9 mouse cellular contexts compared by ENCODE assay signal in the genomic region with DNA sequence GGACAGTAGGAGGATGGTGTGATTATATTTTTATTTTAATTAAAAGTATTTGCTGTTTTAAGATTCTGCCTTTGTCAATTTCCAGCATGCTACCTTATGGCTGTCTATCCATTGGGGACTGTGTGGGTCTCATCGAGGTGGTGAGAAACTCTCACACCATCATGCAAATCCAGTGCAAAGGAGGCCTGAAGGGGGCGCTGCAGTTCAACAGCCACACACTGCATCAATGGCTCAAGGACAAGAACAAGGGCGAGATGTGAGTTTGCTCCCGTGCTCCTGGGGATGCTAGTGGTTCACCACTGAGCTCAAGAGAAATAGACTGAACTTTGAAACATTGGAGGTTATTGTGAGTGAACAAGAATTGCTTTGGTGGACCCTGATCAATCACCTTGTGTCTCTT. TPM values are rescaled to one million over a fixed set of nuclear protein-coding genes. Genes with fewer than 3 reads are reported as not detected.
A peak's percentile ranks its signal among the peaks of the same experiment; 100 is the strongest.
DNase-seq lines count a peak whose midpoint lies in the region; ATAC-seq and TF ChIP-seq lines count a peak whose summit lies in the region.
"Had no signal": no experiment of that assay in that cellular context is flagged by ENCODE, and none has a peak within 500 bp of the region (broad histone marks: within the 10 kb centered on the region; RNA-seq: fewer than 3 reads in every experiment).

No protein-coding gene starts in this region.

- ATAC-seq in heart, embryonic 11.5 days (replicated peaks; ENCODE audit: insufficient number of reproducible peaks, low FRiP score, low TSS enrichment) = no peak

- peaks cover 16% of the 10 kb centered on the region for H3K36me3 ChIP-seq in heart, embryonic 11.5 days (ENCODE audit: control insufficient read depth, insufficient read depth, low read length)

- no peaks in the 10 kb centered on the region for H3K27me3 ChIP-seq in heart, embryonic 11.5 days (ENCODE audit: control insufficient read depth, insufficient read depth, low read length)

- H3K4me3 ChIP-seq in heart, embryonic 11.5 days (ENCODE audit: low read depth, low read length) = no peak overlapping the region
- no peak overlapping the region for H3K4me3 ChIP-seq in olfactory bulb, adult 2 months (ENCODE audit: insufficient read depth, low read depth, low read length)

- H3K9ac ChIP-seq in heart, embryonic 11.5 days (ENCODE audit: low read depth, low read length) = no peak overlapping the region

- 65% methylated on average over 4 of the region's 4 CpGs for WGBS in heart, embryonic 11.5 days (ENCODE audit: insufficient replicate concordance)
- WGBS in olfactory bulb, adult 2 months = 48% methylated on average over 4 of the region's 4 CpGs

- TF ChIP-seq CTCF in olfactory bulb, adult 2 months (IDR thresholded peaks at IDR 0.05; ENCODE audit: insufficient read depth, low read depth, low read length) = peak; percentile 19; the same call in 1 of the 2 replicates

- peak; percentile 58 for DNase-seq in heart, postnatal 4 days
- peak; percentile 24 for DNase-seq in urinary bladder, postnatal 14 days (ENCODE audit: low spot score)
- no peak for DNase-seq in urinary bladder, adult 18-20 months (ENCODE audit: low spot score in 2 of 2)
- DNase-seq in c-Kit-positive CD71-negative TER-119-negative erythroid progenitor cells, embryonic 14.5 days (ENCODE audit: low read depth) = peak; percentile 33
- peak; percentile 72 for DNase-seq in kidney, postnatal 10 days
- DNase-seq in ovary, adult 18-20 months (ENCODE audit: low spot score) = no peak

- no peaks in the 10 kb centered on the region for H3K4me1 ChIP-seq in heart, embryonic 11.5 days (ENCODE audit: control insufficient read depth, insufficient read depth, low read length)
- H3K4me1 ChIP-seq in olfactory bulb, adult 2 months (ENCODE audit: control insufficient read depth, insufficient read depth, low read length) = peaks cover 3% of the 10 kb centered on the region

- TF ChIP-seq POLR2A in olfactory bulb, adult 2 months (IDR thresholded peaks at IDR 0.05; ENCODE audit: insufficient read depth, low read depth, low read length) = no peak

- no peaks in the 10 kb centered on the region for H3K9me3 ChIP-seq in heart, embryonic 11.5 days (replicated peaks; ENCODE audit: control insufficient read depth, low read length)

- H3K27ac ChIP-seq in heart, embryonic 11.5 days (ENCODE audit: low read depth, low read length) = no peak overlapping the region
- H3K27ac ChIP-seq in olfactory bulb, adult 2 months (ENCODE audit: insufficient read depth, low read depth, low read length) = no peak overlapping the region

- H3K4me2 ChIP-seq in heart, embryonic 11.5 days = no peak overlapping the region

RNA-seq across cellular contexts. Expression of a gene that starts 32.3 kb away (rescaled TPM):
- under 1 TPM; 0.21 to 0.74 TPM for total RNA-seq in heart, postnatal 4 days (2021)
- polyA plus RNA-seq in heart, embryonic 11.5 days (2014; fragmentation: Nextera tagmentation; extraction: Ambion mirVana) = 0.09 TPM in 1 of 2 replicates, not detected in the other
- not detected in 2 replicates for polyA plus RNA-seq in olfactory bulb, adult 2 months (2012; ENCODE audit: insufficient read depth, insufficient read length, low replicate concordance, missing spikeins)
- polyA plus RNA-seq: liver, embryonic 16.5 days had no signal

RNA-seq across cellular contexts. Expression of a gene that starts 50.3 kb away (rescaled TPM):
- 10 to 100 TPM; 27.7 to 33.3 TPM for total RNA-seq in heart, postnatal 4 days (2021)
- polyA plus RNA-seq in heart, embryonic 11.5 days (2014; fragmentation: Nextera tagmentation; extraction: Ambion mirVana) = 33.1 and 37.4 TPM in 2 replicates
- polyA plus RNA-seq in olfactory bulb, adult 2 months (2012; ENCODE audit: insufficient read depth, insufficient read length, low replicate concordance, missing spikeins) = not detected in 2 replicates

Comparison
In these comparisons a context has a peak if more than half of its experiments do, and no peak if none do; other contexts are left out.
1. DNase-seq: peak in heart, postnatal 4 days (single experiment), urinary bladder, postnatal 14 days (single experiment), c-Kit-positive CD71-negative TER-119-negative erythroid progenitor cells, embryonic 14.5 days (single experiment) and kidney, postnatal 10 days (single experiment); none in urinary bladder, adult 18-20 months (0 of 2) and ovary, adult 18-20 months (single experiment).